Mouse (Mus musculus) CD4-positive, CD25-positive, alpha-beta regulatory T cell, adult 4 months (primary cell): Measurements from ENCODE around the gene Msi2. TPM values are rescaled to one million over a fixed set of nuclear protein-coding genes. Genes with fewer than 3 reads are reported as not detected.

Source experiments
- ATAC-seq: one replicate; pipeline ENCODE4 v1.8.0; 2017
- polyA plus RNA-seq, 2 experiments: library from polyadenylated mRNA; unstranded; fragments of 100-300 nt; shearing (Covaris generic); gene quantifications; one replicate each; pipeline ENCODE4 v1.2.1; 2017

Gene Msi2
- polyA plus RNA-seq, 2 experiments from 2014 or later: 23.8 to 31.3 TPM

DNA sequence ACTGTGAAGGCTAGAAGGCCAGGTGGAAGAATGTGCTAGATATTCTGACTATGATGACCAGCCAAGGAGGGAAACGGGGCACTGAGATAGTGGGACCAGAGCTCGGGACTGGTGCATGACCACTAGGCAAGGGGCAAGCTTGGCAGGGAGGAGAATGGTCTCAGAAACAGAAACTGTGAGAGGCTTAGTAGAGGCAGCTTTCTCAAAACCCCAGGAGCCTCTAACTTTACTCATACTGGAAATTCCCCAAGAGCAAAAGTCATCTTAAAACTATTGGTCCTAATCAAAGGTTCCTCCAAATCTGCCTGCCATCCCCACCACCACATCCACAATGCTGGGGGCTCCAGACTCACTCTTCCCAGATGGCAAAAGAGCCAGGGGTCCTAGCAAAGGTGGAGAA is 181.5 kb downstream of the Msi2 start:
- no peak for ATAC-seq

DNA sequence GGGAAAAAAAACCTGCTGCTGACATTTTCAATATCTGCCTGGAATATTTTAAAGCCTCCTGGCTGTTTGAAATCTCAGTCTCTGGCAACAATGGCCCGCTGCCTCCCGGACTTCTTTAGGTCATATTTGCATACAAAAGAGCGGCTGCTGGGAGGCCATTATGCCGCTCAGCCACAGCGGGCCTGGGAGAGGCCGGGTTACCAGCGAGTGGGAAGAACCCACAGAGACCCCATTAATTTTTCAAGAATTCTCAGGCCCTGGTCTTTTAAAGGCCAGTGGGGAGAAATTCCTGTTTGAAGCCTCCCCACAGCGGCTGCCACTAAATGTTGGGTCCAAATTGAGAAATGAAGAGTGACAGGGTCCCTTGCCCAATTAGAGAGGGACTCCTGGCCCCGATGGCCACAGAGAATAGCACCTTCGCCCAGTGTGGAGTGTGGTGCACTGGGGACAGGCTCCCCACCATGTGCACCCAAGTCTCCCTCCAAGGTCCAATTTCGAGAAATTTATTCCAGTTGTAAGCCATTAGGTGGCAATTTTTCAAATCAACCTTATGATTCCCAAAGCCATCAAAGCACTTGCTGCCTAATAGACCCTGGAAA is 183.9 kb downstream of the Msi2 start:
- ATAC-seq: no peak

DNA sequence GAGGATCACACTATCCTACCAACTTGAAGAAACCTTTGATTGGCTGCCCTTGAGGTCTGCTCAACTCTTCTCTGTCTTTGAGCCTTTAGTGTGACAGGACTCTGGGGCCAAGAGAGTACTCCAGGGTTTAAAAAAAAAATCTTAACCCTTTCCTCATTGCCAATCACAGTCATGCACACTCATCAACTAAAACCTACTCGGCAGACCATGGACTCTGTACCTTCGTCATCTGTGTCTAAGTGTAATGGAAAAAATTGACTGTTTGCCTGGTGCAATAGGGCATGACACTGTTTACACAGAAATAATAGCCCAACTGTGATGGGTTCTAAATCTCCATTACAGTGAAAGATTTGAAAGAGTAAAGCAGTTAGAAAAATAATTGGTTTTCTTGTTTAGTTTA is 186.3 kb downstream of the Msi2 start:
- ATAC-seq: peak; percentile 58

DNA sequence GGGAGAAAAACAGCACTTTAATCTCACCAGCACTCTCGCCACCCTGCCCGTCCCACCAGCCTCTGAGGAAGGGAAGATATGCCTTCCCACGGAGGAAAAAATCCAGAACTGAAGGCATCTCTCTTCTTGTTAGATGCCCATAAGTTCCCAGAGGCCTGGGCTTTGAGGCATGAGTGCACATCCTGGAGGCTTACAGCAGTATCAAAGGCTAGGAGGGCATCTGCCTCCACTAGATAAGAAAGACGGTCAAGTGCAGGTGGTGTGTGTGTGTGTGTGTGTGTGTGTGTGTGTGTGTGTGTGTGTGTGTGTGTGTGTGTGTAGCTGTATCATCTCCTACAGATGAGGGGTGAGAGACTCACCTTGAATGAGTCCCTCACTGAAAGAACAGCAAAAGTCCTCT is 188.3 kb downstream of the Msi2 start:
- no peak for ATAC-seq

DNA sequence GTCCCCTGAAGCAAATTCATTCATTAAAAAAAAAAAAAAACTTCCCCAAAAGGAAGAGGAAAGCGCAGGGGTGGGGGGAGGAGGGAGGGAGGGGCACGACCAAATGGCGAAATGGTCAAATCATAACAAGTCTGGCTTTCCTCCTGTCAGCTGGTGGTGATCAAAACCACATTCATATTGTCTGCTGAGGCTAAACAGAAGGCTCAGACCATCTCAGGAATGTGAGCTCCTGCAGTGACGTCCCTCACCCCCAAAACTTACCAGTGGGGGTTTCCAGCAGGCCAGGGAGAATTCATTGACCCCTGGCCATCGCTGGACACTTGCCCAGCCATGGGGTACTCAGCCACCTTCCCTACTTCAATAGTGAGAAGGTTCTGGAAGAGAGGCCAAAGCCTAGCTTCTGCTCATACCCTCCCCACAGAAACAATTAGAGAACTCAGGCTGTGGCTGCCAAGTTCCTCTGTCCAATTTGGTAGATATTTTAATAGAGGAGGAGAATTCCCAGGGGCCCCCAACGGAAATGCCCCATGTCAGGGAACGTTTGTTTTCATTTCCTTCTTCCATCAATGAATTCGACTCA is 189.7 kb downstream of the Msi2 start:
- no peak for ATAC-seq

DNA sequence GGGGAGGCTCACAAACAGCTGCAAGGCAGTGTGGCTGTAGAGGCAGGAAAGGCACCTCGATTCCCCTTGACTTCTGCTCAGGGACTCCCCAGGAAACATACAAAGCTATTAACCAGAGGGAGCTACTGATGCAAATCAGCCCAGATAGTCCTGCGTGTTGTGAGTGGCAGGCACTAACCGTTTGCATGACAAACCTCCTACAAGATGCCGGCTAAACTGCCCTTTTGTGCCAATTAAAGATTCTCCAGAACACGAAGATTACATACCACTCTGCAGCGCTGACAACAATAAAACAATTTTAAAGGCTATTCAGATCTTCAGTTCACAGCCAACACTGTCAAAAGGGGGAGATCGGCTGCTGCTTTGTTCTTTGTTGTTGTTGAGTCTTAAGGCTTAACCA is 191.6 kb downstream of the Msi2 start:
- ATAC-seq: peak; percentile 40

DNA sequence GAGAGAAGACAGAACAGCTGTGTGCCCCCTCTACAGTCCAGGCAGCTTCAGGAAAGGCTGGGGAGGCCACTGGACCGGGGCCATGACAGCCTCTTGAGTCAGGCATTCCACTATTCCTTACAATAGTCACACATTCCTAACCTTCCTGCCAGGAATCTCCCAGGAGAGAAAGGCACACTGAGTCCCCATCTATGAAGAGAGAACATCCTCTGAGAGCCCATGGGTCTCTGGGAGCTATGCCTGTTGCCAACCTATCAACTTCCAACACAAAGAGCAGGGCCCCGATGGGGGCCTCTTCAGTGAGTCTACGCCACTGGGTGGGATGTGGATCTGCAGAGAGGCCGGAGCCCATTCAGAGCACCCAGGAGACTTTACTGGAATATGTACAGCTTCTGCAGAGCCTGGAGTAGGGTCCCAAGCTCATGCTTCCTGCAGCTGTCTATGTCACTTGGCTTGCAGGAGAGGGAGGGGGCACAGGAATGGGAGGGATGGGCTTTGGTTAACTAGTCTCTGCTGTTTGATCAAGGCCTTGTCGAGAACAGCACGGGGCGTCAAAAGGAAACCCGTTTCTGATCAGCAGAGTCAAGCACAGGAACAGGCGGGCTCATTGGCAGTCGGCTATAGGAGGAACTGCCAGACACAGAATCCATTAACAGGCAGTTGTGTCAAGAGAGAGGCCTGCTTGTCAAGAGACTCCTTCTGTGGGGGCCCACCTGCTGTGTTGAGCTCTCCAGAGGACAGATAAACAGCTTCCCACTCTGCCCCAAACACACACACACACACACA is 193.3 kb downstream of the Msi2 start:
- ATAC-seq: peak; percentile 48

DNA sequence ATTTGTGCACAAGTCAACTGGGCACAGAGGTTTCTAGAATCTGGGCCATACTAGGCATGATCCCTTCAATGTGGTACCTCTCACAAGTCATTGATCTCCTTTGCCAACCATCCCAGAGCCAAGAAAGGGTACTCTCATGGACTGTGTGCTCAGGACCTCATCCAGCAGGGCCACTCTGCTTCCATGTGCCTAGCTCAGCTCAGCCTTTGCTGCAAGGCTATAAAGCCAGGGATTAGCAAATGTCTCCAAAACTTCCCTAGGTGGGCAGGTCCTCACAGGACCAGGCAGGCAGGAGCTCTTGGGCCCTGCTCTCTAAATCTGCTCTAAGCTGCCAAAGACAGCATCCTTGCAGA is 193.9 kb downstream of the Msi2 start:
- ATAC-seq: no peak

DNA sequence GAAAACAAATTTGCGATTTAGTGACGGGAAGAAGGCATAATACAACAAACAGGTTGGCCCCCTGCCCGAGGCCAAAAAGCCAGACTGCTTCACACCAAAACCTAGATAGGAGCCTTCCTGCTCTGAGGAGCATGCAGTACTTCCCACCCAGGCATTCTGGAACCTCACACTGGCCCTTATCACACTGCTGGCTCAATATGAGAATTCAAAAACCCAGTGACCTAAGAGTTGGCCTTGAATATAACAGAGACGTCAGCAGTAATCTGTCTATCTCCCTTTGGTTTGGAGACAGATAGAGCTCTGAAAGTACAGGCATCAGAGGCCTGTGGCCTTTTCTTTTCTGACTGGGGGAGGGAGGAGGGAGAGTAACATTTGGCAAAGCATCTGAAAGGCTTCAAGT is 194.4 kb downstream of the Msi2 start:
- ATAC-seq: no peak

DNA sequence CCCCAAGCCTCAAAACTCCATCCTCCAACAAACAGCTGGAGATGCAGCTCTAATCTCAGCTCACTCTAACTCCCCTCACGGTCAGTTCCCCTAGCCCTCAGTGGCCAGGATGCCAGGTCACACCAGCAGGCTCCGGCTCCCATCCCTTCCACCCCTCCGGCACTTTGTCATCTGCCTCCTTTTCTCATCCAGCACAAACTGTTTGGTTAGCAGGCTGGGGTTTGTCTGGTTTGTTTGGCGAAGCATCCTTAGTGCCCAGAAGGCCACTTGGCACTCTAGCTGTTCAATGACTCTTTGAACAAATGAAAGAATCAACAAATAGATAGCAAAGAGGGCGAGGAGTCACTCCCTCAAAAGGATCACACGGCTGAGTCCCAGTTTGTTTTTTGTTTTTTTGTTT is 194.8 kb downstream of the Msi2 start:
- no peak for ATAC-seq

DNA sequence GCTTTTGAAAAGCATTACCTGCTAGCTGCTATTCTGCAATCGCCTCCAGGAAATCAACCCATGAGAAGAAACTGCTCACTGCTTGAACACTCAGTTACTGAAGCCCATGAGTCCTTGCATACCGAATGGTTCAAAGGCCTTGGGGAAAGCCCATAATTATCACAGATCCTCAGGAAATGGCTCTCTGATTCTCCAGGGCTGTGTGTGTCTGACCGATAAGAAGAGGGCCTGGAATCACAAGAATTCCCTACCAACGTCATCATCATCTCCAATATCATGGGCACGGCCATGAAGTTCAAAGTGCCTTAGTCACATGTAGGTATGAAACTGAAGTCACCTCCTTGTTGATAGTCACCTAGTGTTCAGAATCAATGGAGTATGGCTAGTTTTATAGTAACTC is 196.2 kb downstream of the Msi2 start:
- no peak for ATAC-seq

DNA sequence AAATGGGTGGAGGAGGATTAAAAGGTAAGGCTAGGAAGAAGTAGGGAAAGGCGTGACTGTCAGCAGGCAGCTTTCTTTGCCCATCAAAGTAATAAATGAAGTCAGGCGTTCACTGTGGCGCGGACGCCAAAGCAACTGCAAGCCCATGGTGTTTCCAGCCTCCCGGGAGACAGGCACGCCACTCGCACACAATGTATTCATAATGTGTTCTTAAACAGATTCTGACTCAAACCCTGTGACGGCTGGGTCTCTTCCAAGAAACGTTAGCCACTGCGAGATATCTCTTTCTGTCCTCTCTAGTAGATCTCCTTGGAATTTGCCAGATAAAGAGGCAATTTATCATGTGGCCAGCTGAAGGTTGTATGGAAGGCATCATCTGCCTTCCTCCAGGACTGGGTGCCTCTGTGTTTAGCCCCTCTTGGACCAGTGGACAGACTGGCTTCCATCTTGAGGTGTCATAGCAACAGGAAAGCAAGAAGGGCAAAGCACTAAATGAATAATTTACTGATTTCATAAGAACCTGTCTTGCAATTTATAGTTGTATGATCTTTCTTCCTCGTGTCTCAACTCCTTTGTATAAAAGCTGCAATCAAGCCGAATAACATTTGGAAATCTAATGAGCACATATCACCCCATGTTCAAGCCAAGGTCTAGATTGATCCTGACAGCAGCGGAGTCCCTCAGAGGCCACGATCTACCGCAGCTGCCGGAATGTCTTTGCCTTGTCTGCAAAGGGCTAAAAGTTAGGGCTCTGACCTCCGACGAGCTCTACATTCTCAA is 197.2 kb downstream of the Msi2 start:
- no peak for ATAC-seq

DNA sequence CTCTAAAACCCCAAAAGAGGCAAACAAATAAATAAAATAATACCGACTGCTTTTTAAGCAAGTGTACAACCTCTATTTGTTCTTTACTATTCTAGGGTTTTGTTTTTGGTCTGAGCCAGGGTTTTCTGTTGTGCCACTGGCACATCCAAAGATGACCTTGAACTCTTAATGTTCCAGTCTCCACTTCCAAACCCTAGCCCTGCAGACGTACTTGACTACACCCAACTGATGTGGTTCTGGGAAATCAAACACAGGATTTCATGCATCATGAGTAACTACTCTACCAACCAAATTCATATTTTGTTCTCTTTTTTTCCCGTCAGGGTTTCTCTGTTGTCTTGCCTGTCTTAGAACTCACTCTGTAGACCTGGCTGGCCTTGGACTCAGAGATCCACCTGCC is 200.0 kb downstream of the Msi2 start:
- ATAC-seq: no peak

DNA sequence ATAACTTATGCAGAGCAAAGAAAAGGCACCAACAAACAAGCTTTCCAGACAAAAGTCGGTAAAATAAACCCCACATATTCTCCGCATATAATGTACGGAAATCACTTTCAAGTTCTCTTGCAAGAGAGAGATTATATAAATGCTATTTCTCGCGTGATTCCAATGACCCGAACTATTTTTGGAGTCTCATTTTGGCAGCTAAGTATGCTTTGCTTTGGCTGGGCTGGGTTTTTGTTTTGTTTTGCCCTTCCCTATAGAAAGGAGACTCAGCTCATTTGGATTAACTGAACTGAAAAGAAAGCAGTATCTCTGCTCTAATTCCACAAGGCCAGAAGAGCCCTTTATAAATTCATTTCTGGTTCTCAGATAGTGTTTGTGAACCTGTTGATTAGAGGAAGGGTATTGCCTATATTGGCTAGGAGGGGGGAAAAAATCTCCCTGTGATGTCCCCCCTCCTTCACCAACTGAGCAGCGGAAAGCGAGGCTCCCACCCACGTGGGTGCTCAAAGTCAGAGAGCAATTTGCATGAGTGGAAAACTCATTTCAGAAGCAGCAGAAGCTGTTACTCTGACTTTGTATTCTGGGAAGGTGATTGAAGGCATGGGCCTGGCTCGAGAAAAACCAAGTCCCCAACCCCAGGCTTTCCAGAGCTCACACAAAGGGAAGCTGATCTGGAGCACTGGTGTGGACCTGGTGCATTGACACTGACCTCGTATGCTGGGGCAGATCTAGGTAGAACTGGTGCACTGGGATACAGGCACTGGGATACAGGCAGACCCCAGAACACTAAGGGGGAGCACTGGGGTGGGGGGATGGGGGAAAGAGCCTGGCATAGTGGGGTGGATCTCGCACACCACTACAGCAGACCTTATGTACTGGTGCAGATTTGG is 201.5 kb downstream of the Msi2 start:
- peak; percentile 32 for ATAC-seq

DNA sequence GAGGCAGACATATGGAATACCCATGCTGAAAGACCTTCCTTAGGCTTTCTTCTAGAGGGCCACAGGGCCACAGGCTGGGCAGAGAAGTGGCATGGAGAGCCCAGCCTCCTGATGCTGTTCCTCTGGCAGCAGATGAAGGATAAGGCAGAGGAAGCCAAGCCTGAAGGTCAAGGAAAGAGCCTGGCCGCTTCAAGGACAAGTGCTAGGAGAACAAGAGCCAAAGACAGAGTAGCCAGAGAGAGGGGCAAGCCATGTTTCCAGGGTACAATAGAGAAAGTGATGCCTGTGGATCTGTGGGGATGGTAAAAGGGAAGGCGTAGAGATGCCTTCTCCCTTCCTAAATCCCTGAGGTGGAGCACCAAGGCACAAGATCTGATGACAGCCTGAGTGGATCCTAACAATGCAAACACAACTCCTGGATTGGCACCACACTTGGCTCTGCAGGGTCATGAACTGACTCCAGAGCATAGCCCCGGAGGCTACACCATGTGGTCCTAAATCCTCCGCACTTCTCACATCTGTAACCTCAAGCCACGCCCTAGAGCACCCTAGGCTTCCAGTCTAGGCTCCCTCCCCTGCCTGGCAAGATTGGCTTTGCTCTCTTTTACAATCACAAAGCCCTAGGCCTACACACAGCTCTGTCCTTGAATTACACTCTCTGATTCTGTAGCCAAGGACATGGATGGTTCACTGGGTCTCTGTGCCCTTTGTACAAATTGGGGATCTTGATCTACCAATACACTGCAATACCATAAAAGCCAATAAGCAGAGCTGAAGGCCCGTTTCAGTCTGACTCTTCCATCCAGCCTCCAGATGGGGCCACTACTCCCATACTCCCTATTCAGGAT is 202.4 kb downstream of the Msi2 start:
- ATAC-seq: no peak

DNA sequence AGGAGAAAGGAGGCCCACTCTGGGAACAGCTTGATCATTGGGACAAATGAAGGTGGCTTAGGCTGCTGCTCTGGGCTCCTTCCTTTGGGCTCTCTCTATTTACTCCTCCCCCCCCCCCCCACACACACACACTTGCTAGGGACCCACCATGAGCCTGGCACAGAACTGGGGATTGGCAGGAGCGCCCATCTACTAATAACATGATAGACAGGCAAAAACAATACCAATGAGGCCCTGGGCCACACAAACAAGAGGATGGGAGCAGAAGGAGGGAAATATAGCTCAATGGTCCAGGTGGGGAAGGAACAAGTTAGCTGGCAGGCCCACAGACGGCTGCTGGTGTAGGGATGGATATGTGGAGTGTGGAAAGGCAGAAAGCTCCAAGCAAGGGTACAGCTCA is 203.0 kb downstream of the Msi2 start:
- ATAC-seq: no peak

DNA sequence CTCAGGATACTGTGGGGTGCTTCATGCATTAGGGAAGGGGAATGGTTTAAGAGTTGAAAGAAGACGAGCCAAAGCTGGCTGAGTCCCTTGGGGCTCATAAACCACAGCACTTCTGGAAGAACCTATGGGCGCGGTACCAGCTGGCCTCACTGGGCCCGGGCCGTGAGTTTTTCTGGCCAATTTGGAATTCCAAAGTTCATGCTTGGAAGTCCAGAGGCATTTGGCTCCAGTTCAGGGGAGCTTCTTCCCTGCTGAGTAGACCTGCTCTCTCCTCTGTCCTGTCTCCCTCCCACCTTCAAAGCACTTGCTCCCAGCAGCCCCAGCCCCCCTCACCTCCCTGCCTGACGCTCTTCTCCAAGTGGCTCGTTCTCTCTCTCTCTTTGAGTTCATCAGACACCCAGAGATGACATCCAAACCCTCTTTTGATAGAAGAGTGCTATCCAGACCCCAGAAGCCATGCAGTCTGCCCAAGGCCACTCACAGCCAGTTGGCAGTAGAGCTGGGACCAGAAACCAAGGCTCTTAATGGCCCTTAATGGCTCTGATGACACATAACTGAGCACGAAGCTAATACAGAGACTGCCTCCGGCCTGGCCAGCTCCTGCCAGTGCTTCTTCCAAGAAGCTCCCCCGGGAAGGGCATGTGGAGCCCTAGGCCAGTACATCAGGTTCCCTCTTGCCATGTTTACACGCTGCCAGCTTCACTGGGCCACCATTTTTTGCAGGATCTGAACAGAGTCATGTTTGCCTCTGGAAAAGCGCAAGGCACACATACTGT is 204.0 kb downstream of the Msi2 start:
- no peak for ATAC-seq

DNA sequence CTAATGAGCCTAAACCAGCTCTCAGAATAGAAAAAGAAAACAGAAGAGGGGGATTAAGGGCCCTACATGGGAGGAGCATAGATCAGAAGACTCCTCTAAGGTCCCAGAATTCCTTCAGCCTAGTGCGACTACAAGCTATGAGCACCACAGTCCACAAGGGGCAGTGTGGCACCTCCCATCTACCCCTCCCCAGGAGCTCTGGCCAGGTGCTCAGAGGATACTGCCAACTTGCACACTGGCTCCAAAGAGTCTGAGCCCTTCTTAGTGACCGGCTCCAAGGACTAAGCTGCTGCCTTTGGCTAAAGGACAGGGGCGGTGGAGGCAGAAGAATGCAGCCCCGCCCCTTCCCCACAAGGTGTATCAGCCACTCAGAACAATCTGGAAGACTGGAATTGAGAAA is 205.7 kb downstream of the Msi2 start:
- peak; percentile 72 for ATAC-seq

DNA sequence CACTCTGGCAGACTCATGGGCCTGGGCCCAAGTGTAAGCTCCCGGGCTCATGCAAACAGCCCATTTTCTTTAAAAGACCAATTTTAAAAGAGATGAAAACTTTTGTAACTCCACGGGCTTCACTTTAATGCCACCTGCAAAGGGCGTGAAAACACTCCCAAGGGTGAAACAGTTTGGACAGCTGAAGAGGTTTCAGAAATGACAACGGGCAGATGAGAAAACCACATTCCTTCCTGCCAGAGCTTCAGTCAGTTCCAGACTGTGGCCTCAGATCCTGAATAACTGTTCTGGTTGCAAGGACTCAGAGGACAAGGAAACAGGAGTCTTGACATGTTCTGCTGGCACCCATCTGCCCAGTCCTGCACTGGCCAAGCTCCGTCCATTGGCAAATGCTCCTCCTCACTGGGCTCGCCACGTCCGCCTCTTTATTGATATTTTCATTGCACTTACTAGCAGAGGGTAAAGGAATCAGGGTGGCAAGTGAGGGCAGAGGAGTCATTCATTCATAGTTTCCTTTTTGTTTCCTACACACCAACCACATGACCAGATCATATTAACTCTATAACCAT is 207.9 kb downstream of the Msi2 start:
- no peak for ATAC-seq

DNA sequence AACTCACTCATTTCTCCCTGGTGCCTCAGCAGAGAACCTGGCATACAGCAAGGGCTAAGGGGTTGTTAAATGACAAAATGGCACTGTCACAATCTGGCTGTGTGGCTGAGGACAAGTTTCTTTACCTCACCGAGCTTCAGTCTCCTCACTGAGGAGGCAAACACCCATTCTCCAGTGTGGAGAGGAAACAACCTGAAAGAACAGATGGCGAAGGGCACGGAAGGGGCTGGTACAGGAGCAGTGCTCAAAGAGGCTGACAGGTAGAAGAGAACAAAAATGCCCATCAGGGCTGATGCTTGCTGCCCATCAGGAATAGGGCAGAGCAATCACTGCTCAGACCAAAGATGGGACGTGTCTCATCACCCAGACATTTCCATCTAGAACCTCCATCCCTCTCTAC is 208.8 kb downstream of the Msi2 start:
- no peak for ATAC-seq
